Comparison of ENCODE assay signal across 7 mouse cellular contexts in the genomic region with DNA sequence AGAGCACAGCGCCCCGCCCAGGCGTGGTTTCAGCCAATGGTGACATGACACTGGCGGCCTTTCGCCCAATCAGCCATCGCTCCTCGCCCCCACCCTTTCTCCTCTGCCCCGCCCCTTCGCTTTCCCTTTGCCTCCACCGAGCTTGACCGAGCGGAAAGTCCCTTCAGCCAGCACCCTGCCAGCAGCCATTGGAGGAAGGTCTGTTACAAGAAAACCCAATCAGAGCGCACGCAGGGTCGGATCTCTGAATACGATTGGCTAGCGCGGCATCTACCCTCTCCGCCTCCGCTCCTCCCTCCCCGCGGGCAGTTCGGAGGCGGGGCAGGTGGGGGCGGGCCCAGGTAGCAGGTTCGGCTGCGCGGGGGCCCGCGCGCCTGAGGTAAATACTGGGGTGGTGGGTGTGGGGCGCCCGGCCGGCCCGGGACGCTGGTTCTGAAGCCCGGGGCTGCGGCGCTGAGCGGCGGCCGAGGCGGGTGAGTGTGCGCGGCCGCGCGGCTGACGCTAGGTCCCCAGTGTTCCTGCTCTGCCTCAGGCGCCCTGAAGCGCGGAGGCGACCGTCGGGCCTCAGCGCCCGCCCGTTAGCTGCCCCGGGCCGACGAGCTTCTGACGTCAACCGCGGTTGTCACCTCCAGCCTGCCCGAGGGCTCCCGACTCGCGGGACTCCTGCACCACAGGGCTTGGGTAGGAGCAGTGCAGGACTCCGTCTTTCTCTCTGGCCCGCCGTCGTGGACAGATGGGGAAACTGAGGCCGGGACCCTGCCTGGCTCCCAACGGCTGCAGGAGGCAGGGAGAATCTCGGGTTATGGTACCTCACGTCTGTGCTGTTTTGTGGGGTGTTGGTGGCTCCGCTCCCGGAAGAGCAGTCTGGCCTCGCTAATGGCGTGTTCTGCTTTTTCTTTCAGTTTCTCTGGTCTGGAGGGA. TPM values are rescaled to one million over a fixed set of nuclear protein-coding genes. Genes with fewer than 3 reads are reported as not detected.
A peak's percentile ranks its signal among the peaks of the same experiment; 100 is the strongest.
DNase-seq lines count a peak whose midpoint lies in the region; ATAC-seq lines count a peak whose summit lies in the region.

Gene Cyld, plus strand, starts transcription at position 308 of the 921 bp plus-strand sequence.

- no peaks in the 10 kb centered on the region for H3K36me3 ChIP-seq in embryonic facial prominence, embryonic 12.5 days
- no peaks in the 10 kb centered on the region for H3K36me3 ChIP-seq in limb, embryonic 11.5 days (ENCODE audit: control insufficient read depth, insufficient read depth, low read length)
- no peaks in the 10 kb centered on the region for H3K36me3 ChIP-seq in midbrain, embryonic 14.5 days (ENCODE audit: control insufficient read depth, insufficient read depth, low read length)

- H3K27me3 ChIP-seq in embryonic facial prominence, embryonic 12.5 days, result no peaks in the 10 kb centered on the region
- H3K27me3 ChIP-seq in limb, embryonic 11.5 days (ENCODE audit: control insufficient read depth, insufficient read depth, low read length), result no peaks in the 10 kb centered on the region
- no peaks in the 10 kb centered on the region for H3K27me3 ChIP-seq in midbrain, embryonic 14.5 days (ENCODE audit: control insufficient read depth, insufficient read depth, low read length)

- WGBS in embryonic facial prominence, embryonic 12.5 days, result under 1% methylated on average over 70 of the region's 80 CpGs
- under 1% methylated on average over 80 of the region's 80 CpGs for WGBS in limb, embryonic 11.5 days
- WGBS in midbrain, embryonic 14.5 days, result under 1% methylated on average over 72 of the region's 80 CpGs

- peak within 1 kb of the TSS; percentile 94 for H3K4me3 ChIP-seq in embryonic facial prominence, embryonic 12.5 days
- H3K4me3 ChIP-seq in limb, embryonic 11.5 days (ENCODE audit: low read depth, low read length), result peak within 1 kb of the TSS; percentile 62
- H3K4me3 ChIP-seq in midbrain, embryonic 14.5 days (replicated peaks; ENCODE audit: low read depth, low read length), result peak within 1 kb of the TSS; percentile 84

- H3K9me3 ChIP-seq in embryonic facial prominence, embryonic 12.5 days, result no peaks in the 10 kb centered on the region
- H3K9me3 ChIP-seq in limb, embryonic 11.5 days (ENCODE audit: control insufficient read depth, low read length), result no peaks in the 10 kb centered on the region
- no peaks in the 10 kb centered on the region for H3K9me3 ChIP-seq in midbrain, embryonic 14.5 days (ENCODE audit: control insufficient read depth, low read length)

- peak; percentile 97 for DNase-seq in adrenal gland, postnatal 25 days
- DNase-seq in heart, adult 11 months, result peak; percentile 100
- peak; percentile 99 for DNase-seq in kidney, adult 18-20 months
- peak; percentile 97 for DNase-seq in limb, embryonic 11.5 days (ENCODE audit: low spot score)
- DNase-seq in midbrain, embryonic 14.5 days, result peak; percentile 98
- peak; percentile 97 to 98 for DNase-seq in spleen, adult 18-20 months

- ATAC-seq in embryonic facial prominence, embryonic 12.5 days (ENCODE audit: insufficient number of reproducible peaks, insufficient read depth, low FRiP score, low TSS enrichment), result peak; percentile 100
- ATAC-seq in limb, embryonic 11.5 days (ENCODE audit: insufficient number of reproducible peaks, low FRiP score, low TSS enrichment, low read depth), result peak; percentile 99
- ATAC-seq in midbrain, embryonic 14.5 days (ENCODE audit: low FRiP score, low TSS enrichment), result peak; percentile 98

- peak within 1 kb of the TSS; percentile 85 for H3K4me2 ChIP-seq in embryonic facial prominence, embryonic 12.5 days (replicated peaks)
- peak within 1 kb of the TSS; percentile 66 for H3K4me2 ChIP-seq in limb, embryonic 11.5 days (ENCODE audit: low read depth, severe bottlenecking)
- peak within 1 kb of the TSS; percentile 74 for H3K4me2 ChIP-seq in midbrain, embryonic 14.5 days (ENCODE audit: low read length)

- H3K4me1 ChIP-seq in embryonic facial prominence, embryonic 12.5 days, result peaks cover 17% of the 10 kb centered on the region
- H3K4me1 ChIP-seq in limb, embryonic 11.5 days (ENCODE audit: control insufficient read depth, insufficient read depth, low read length), result peaks cover 9% of the 10 kb centered on the region; the same call in 1 of the 2 replicates
- peaks cover 8% of the 10 kb centered on the region; the same call in 1 of the 2 replicates for H3K4me1 ChIP-seq in midbrain, embryonic 14.5 days (ENCODE audit: control insufficient read depth, insufficient read depth, low read length)

- peak within 1 kb of the TSS; percentile 78 for H3K9ac ChIP-seq in embryonic facial prominence, embryonic 12.5 days
- peak within 1 kb of the TSS; percentile 65 for H3K9ac ChIP-seq in limb, embryonic 11.5 days (ENCODE audit: low read length)
- H3K9ac ChIP-seq in midbrain, embryonic 14.5 days (replicated peaks; ENCODE audit: low read length), result peak within 1 kb of the TSS; percentile 78

- H3K27ac ChIP-seq in embryonic facial prominence, embryonic 12.5 days, result peak within 1 kb of the TSS; percentile 58
- H3K27ac ChIP-seq in limb, embryonic 11.5 days (replicated peaks; ENCODE audit: low read depth, low read length), result no peak within 1 kb of the TSS
- H3K27ac ChIP-seq in midbrain, embryonic 14.5 days (replicated peaks; ENCODE audit: low read depth, low read length), result peak within 1 kb of the TSS; percentile 86

RNA-seq across cellular contexts. Expression of gene Cyld, which starts in this region (rescaled TPM):
- 58.5 and 66.5 TPM in 2 replicates for total RNA-seq in adrenal gland, postnatal 25 days (2021)
- 14.9 and 15.2 TPM in 2 replicates for polyA plus RNA-seq in embryonic facial prominence, embryonic 12.5 days (2016; fragmentation: Nextera tagmentation; extraction: Ambion mirVana)
- 13.5 and 17.3 TPM in 2 replicates for polyA plus RNA-seq in limb, embryonic 11.5 days (2014; fragmentation: Nextera tagmentation; extraction: Ambion mirVana)
- polyA plus RNA-seq in midbrain, embryonic 14.5 days (2014; fragmentation: Nextera tagmentation; extraction: Ambion mirVana), result 19.0 and 21.1 TPM in 2 replicates
